Mouse (Mus musculus): ENCODE measurements around the gene Chkb.

DNA sequence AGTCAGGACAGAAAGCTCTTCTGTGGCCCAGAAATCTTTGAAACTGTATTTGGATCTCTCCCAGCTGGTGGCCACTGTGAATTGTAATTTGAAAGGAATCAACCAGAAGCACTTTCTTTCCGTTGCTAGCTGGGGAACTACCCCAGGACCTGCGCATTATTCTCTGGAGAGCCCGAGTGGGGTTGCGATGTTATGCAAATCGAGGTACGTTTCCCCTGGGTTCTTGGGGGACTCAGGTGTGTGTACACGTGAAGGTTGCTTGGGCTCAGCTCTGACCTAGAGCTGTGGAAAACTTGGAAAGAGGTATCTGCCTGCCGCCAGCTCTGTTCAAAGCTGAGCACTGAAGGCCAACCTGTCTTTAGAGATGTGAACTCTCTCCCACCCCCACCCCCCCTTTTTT, 48.1 kb upstream of the Chkb start:
- TF ChIP-seq CTCF (IDR thresholded peaks at IDR 0.05; ENCODE audit: insufficient read depth, low read depth, low read length) (no peak), POLR2A (IDR thresholded peaks at IDR 0.05; ENCODE audit: insufficient read depth, low read depth, low read length) (no peak)

Data from olfactory bulb, adult 2 months (tissue).